Mouse (Mus musculus) olfactory bulb, adult 2 months (tissue): ENCODE measurements at regions not wholly inside any gene's neighbourhood (a gene's known extent, or its start where the extent isn't known, plus 50 kb on each side); places are given as distances from the start of the nearest gene placed in this dataset.

Experiments
- CTCF ChIP-seq: fragments of 200-500 bp; IDR thresholded peaks from 2 replicates; pipeline ENCODE4 v1.5.1; 2012; ENCODE audit warnings: low read depth, mild to moderate bottlenecking, low read length, moderate library complexity; ENCODE audit not compliant: insufficient read depth
- POLR2A ChIP-seq: fragments of 200-500 bp; IDR thresholded peaks from 2 replicates; pipeline ENCODE4 v1.6.1; 2012; ENCODE audit warnings: mild to moderate bottlenecking, low read depth, low read length, moderate library complexity; ENCODE audit not compliant: insufficient read depth

GRCm38 (mm10) chr3:149216759-149217400 lies 226.5 kb upstream of the Adgrl2 start:
- no peak for TF ChIP-seq CTCF
- TF ChIP-seq POLR2A: no peak
